Mouse (Mus musculus) cerebral cortex, adult 2 months (tissue): Measurements from ENCODE around the gene Ly75.

ENCODE experiments used
- WGBS: fragments of 180-500 bp; shearing (Covaris S2); methylation state at CpG from one replicate; pipeline ENCODE4 v1.1.7; 2018; 5-methylcytosine and 5-hydroxymethylcytosine counted together

Gene Ly75

DNA sequence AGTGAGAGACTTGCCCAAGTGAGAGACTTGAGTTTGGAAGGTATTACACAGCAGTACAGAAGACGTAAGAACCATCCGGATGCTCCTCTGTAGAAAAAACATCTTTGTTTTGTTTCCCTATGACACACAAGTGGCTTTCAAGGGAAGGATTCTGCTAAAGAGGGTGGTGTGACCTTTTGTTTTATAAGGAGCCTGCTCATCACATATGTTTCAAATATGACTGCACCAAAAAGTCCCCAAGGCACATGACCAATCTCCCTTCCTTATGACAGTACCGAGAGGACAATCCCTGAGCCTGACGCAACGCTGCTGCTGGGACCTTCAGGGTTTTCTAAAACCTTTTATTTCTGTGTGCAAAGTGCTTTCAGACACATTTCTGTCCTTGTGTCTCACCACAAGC is 12.9 kb downstream of the Ly75 start:
- 89% methylated on average over 5 of the region's 5 CpGs for WGBS

DNA sequence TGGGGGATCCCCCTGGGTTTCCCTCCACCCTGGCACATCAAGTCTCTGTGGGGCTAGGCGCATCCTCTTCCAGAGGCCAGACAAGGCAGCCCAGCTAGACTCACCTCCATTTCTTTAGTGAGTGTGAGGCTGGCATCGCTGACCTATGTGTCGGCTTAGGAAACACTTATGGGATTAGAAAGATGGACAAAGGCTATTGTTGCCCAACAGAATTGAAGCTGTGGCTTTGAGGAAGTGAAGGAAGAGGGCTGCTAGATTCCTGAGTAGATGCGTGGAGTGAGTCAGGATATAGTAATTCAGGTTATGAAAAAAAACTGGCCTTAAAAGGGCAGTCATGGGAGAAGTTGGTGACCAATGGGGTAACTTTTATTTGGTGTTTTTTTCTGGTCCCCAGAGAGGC is 13.6 kb downstream of the Ly75 start:
- WGBS = 82% methylated on average over 4 of the region's 4 CpGs

DNA sequence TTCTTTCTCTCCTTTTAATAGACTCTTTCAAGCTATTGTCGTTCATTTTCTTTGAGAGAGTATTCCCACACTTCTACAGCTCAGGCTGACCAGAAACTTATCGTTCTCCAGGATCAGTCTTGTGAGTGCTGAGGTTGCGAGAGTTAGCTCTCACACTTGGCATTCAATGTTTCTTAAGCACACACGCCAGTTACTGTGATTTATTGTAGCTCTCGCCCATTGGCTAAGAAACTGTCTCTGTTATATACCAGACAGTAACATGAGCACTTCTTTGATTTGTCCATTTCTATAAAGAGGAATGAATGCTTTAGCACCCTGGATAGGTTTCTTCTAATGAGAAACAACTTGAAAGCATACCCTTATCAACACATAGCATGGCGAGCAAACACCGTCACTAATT is 15.2 kb downstream of the Ly75 start:
- 89% methylated on average over 7 of the region's 7 CpGs for WGBS

DNA sequence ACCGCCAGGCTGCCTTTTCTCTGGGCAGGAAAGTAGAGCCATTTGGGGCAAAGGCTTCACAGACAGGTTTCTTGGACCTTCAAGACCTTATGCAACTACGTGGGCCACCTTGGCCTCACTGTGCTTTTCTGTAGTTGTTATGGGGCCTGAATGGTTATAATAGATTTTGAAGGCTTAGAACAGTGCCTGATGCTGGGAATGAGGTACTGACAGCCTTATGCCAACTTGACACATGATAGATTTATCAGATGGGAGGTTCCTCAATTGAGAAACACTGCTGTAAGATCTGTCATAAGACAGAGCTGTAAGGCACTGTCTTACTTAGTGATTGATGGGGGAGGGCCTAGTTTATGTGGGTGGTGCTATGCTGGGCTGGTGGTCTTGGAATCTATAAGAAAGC is 15.9 kb downstream of the Ly75 start:
- WGBS = 97% methylated on average over 2 of the region's 2 CpGs

DNA sequence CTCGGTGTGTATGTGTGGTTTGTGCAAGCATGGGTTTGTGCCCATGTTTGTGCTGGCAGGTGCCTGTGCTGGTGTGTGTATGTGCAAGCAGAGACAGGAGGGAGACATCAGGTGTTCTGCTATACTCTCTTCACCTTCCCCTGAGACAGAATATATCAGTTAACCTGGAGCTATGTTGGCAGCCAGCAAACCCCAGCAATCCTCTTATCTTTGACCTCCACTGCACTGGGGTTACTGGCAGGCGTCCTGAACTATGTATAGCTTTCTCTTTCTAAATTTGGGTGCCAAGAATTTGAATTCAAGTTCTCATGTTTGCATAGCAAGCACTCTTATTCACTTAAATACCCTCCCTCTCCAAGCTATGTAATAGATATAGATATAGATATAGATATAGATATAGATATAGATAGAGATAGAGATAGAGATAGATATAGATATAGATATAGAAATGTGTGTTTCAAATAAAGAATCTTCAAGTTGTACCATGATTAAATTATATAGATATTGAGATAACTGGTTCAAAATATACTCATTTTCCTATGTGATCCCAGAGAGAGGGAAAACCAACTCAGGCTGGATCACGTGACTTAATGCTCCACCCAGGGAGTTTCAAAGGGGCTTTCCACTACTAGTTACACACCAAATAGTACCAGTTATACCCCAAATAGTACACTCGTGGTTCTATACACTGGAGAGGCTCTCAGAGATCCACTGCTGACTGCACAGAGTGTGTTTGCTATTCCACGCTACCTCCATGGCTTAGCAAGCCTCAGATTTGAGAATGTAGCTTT is 17.1 kb downstream of the Ly75 start:
- 83% methylated on average over 5 of the region's 5 CpGs for WGBS

DNA sequence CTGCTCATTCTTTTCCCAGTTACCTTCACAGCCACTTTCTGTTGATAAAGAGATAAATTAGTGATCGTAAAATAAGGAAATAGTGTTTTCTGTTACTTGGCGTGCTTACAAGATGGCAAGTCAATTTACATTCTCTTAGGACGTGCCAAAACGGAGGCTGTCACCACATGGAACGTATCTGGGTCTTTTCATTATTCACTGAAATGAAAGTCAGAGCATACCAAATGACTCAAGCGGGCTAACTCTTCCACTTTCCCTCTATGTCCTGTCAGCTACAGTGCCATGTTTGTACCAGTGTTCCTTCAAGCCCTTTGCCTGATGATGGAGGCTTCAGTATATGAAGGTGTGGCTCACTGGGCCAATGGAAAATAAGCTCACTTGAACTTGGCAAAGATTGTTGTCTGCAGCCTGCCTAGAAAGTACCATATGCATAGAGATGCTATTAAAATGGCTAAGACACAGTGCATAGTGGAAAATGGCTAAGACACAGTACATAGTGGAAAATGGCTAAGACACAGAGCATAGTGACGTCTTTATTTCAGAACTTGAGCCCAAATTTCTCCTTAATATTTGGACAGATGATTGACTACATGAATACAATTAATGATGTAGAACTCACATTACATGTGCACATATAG is 17.8 kb downstream of the Ly75 start:
- 54% methylated on average over 7 of the region's 7 CpGs for WGBS

DNA sequence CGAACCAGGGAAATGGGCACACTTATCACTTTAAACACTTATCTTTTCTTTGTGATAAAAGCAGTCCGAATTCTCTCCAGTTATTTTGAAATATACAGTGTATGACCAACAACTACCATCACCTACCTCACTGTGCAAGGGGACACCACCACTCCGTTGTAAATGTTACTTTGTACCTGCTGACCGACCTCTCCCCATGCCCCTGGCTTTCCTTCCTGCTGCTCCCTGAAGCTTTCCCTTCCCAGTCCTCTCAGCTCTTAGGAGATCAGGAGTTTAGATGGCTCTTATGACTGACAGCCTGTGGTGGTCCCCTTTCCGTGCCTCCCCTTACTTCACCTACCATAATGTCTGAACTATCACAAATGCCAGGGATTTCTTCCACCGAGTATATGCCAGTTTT is 21.0 kb downstream of the Ly75 start:
- WGBS = 82% methylated on average over 6 of the region's 6 CpGs

DNA sequence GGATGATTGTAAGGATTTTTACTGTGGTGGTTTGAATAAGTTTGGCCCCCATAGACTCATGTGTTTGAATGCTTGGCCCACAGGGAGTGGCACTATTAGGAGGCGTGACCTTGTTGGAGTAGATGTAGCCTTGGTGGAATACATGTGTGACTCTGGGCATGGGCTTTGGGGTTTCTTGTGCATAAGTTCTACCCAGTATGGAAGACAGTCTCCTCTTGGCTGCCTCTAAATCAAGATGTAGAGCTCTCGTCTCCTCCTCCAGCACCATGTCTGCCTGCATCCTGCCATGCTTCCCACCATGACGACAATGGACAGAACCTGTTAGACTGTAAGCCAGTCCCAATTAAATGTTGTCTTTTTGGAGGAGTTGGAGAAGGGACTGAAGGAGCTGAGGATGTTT is 23.3 kb downstream of the Ly75 start:
- WGBS = 97% methylated on average over 3 of the region's 3 CpGs

DNA sequence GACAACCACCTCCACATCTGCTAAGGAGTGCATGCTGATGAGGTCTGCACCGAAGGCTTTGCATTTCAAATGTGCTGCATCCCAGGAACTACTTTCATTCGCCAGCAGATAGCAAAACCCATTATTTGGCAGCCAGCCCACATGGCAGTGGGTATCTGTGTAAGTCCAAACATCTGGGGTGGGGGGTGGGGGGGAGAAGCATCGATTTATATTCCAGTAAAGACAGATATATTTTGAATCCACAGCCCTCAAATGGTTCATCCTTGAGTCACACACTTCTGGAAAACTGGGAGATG is 27.8 kb downstream of the Ly75 start:
- 16% methylated on average over 3 of the region's 3 CpGs for WGBS

DNA sequence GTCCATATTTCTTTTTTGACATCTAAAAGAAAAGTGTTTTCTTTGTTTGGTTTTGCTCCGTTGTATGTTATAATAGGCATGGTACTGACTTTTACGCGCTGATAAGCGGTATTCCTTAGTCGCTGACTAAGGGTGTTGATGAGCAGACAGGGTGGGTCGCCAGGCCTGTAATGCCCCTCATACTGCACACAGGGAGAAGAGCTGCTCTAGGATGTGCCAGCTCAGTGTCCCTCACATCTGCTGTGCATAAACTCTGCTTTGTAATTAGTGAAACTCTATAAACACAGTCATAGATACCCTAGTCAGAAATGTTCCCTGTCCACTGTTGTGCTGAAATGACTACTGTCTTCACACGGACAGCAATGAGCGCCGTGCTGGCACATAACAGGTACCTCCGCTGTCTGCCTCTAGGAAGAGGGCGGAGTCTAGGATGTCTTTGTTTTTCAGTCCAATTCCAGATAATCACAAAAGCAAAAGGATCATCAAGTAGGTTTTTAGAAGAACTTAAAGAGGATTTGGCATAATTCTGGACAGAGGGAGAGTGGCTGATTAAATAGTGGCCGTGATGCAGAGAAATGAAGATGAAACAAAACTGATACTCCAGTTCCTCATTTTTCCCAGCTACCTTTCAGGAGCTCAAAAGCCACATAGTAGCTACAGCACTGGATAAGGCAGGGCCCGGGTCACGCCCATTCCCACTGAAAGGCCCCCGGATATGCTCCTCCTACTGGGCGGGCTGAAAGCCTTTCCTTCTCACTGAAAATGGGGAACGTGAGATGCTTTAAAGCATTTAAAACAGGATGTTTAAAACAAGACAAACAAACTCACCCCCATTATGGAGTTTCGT is 28.3 kb downstream of the Ly75 start:
- 57% methylated on average over 18 of the region's 18 CpGs for WGBS

DNA sequence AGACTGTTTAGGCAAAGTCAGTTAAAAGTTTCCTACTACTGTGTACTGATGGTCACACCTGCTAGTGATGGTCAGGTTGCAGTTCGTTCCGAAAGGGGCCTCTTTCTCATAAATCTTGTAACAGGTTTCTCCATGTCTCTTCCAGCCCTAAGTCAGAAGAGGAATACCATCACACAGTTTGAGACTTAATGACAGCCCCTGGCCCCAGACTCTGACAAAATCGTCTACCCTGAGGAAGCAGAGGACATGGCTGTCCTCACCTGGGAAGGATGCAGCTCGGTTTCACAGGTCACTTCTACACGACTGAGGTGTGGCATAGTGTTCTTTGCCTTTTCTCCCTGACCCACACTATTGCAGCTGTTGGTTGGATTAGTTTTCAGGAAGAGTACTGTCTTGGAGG is 30.8 kb downstream of the Ly75 start:
- 94% methylated on average over 5 of the region's 5 CpGs for WGBS

DNA sequence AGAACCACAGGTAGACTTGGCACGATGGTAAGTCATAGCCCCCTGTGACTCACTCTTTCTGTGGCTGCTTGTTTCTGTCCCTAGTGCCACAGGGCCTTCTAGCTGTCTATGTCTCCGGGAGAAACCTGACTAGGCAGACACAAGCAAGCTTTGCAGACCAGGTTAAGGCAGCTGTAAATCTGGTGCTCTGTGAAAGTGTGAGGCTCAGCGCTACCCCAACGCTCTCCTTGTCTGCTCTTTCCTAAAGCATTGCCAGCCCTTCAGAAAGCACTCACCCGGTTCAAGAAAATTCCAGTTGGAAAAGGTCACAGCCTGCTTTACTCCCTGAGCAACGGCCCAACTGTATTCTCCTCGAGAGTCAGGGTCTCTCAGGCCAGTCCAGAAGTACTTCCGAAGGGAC is 31.3 kb downstream of the Ly75 start:
- 87% methylated on average over 8 of the region's 8 CpGs for WGBS

DNA sequence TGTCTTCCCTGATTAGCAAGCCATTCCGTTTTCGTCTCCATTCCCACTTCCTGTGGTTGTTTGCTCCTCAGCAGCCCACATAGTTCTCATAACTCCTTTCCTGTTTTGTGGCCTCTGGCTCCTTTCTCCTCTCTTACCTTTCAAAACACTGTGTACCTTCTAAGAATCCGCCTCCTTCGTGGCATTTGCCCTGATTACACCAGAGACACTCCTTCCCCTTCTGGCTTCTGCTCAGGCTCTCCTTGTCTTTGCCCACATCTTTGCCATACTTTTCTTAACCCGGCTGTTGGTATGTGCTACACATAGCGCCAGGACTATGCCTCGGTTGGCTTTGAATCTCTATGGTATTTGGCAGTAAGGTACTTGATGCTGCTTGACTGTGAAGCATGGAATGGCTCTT is 35.2 kb downstream of the Ly75 start:
- 86% methylated on average over 7 of the region's 7 CpGs for whole genome bisulfite sequencing

DNA sequence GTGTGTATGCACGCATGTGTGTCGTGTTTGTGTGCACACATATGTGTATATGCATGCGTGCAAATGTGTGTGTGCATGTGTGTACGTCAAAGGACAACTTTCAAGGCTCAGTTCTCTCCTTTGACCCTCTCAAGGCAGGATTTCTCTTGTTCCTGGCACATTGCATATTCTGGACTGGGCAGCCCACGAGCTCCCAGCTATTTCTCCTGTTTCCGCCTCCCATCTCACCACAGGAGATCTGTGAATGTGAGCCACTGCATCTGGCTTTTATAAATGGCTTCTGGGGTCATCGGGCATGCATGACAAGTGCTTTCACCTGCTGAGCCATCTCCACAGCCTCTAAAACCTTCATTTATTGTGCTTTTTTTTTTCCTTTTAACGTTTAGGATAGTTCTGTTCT is 36.6 kb downstream of the Ly75 start:
- WGBS = 85% methylated on average over 8 of the region's 8 CpGs

DNA sequence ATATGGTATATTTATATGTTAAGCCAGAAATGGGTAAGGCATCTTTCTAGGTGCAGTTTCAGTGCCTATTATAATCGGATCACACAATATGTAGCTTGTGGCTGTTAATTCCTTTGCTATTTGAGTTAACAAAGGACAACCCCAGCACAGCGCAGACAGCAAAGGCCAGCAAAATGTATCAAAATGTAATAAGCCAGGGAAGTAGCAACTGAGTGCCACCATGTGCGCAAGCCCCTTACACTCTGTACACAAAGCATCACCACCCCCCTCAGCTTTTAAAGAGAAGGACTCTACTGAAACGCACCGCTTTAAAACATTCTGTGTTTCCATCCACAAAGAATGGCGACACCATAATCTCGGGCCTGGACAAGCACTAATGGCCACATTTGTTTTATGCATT is 37.4 kb downstream of the Ly75 start:
- WGBS = 88% methylated on average over 7 of the region's 7 CpGs

DNA sequence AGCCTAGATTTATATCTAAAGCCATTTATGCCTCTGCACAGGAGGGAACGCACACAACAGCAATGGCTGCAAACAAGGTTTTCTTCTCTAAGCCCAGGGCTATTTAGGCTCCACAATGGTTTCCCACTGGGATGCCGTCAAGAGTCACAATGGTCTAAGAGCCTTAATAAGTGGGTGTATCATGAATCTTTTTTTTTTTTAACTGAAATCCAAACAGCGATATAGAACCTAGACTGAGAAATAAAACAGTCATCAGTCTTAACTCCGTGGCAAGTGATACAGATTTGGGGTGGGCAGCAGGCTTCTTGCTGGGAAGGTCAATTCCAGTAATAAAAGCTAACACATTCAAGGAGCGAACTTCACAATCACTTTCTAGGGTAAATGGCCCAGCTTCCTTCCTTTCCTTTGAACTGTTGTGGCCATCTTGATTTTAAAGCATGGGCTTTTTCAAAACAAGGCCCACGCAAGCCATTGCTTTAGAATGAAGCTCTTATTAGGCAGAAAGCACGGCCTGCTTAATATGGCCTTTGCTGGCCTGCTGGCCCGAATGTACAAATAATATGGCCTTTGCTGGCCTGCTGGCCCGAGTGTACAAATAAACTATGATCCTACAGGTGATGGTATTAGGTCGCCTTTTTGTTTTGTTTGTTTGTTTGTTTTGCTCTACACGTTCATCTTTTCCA is 39.4 kb downstream of the Ly75 start:
- WGBS = 72% methylated on average over 11 of the region's 11 CpGs

DNA sequence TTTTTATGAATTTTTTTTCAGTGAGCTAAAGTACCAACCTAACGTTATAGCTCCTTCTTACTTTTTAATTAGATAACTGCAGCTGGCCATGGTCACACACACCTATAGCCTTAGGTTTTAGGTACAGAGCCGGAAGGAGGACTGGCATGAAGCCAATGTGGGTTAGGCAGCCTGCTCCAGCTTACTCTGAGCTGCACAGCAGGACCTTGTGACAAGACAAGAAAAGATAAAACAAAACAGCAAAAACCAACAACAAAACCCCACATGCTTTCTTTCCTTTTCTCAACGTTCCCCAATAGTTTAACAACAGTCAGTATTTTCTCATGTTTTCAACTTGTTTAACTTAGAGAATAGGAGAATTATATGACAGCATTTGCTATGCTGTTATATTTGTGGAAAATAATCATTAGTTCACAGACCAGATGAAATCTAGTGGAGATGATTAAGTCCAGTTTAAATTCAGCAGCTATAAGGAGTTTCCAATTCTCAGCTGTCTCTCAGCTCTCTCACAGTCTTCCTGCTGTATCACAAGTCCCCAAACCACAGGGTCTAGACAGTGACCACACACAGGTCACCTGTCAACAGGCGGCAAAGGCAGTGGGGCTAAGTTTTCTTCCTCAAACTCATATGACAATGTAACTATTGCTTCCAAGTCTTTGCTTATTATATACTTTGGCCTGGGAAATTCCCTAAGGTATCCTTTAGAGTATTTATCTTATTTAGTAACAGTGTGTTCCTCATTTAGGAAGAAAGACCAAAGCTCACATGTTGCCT is 40.8 kb downstream of the Ly75 start:
- WGBS = 55% methylated on average over 4 of the region's 4 CpGs

DNA sequence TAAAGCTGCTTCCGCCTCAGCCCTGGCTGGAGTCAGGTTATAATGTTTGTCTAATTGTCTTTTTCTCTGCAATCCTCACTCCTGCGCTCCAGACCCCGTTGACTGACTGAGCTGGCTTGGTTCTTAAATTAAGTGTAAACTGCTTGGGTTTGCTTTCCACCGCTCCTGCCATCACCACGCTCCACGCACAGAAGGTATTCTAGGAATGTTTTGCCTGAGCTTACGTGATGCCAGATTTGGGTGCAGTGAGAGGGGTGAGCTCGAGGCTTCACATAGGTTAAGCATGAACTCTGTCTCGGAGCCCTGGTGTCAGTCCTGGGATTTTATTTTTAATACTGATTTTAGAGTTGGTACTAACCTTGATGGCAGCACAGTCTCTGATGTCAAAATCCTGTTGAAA is 45.2 kb downstream of the Ly75 start:
- WGBS = 58% methylated on average over 9 of the region's 9 CpGs

DNA sequence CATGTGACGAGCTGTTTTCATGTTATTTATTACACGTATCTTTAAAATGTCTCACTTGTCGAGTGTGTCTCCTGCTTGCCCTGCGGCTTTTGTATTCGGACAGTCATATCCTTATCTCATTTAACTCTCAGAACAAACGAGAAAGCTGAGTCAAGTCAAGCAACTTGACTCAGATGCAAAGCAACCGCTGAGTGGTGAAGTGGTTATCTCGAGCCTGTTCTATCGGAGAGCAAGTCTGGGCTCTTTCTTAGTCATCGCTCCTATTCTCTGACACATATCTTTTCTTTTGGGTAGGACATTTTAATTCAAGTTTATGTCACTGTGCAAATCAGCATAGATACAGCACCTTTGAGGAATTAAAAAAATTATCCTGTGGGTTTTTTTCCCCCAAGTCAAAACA is 54.5 kb downstream of the Ly75 start:
- WGBS = 93% methylated on average over 10 of the region's 10 CpGs

DNA sequence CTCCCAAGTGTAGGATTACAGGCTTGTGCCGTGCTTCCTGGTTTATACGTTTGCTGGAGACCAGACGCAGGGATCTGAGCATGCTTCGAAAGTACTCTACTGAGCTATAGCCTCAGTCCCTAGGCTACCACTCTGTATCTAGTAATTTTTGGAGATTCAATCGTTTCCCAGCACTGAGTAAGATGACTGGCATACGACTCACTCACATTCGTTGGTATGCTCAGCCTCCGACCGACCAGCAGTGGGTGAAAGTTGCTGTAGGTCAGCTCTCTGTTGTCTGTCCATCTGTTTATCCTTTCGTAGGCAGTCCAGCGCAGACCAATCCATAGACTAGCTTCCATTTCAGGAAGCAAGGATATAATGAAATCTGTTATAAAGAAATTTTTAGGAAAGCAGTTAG is 55.5 kb downstream of the Ly75 start:
- 92% methylated on average over 11 of the region's 11 CpGs for WGBS

DNA sequence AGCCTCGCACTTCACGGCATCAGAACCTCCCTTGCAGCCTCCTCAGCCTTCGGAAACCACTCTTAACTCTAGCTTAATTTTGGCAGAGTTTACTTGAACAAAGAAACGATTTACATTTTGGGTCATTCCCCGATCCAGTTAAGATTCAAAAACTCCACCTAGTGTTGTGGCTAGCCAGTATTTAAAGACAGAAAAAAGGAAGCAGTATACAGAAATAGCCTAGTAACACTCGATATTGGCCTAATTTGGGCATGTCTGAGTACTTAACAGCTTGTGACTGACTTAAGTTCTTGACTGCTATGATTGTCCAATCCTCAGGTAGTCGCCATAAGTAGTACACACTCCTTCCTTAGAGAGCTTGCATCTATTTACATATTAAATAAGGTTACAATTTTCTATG is 56.2 kb downstream of the Ly75 start:
- WGBS = 61% methylated on average over 7 of the region's 7 CpGs

DNA sequence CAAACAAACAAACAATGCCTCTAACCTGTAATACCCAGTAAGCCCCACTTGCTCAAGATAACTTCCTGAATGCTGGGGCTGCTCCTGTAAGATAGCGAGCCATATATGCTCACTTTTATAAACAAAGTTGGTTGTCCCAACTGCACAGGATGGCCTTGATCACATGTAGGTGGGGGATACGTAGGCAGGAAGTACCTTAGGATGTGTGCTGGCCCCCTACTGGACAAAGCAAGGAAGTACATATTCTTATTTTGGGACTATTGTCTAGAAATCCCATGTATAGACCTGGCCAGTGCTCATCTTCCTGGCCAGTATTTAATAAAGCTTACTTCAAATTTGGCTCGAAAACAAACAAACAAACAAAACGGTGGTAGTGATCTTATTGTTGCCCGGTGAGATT is 59.7 kb downstream of the Ly75 start:
- 70% methylated on average over 5 of the region's 5 CpGs for WGBS
